Mouse (Mus musculus) gastrocnemius, postnatal 36 days (tissue): ENCODE results near the gene Tex26. TPM values are rescaled to one million over a fixed set of nuclear protein-coding genes. Genes with fewer than 3 reads are reported as not detected.

ENCODE experiments used
- total RNA-seq, 2 experiments: library from RNA; stranded (reverse); gene quantifications; 2 replicates each; pipeline ENCODE4 v1.2.3; 2021

Gene Tex26
- total RNA-seq, 2 experiments from 2014 or later, result not detected

Other genes with a start within 250 kb of the Tex26 start
- 1 to 10 TPM; 5.0 to 6.5 TPM for gene Alox5ap, start 174.9 kb upstream of the Tex26 start, total RNA-seq
- 10 to 100 TPM; 14.9 to 15.1 TPM for gene Medag, start 27.9 kb upstream of the Tex26 start, total RNA-seq
- gene Wdr95, start 89.0 kb downstream of the Tex26 start, total RNA-seq, result under 1 TPM in 1 of 2 experiments, not detected in 1; 0.30 TPM
- 10 to 100 TPM; 47.0 to 70.4 TPM for gene Hsph1, start 196.7 kb downstream of the Tex26 start, total RNA-seq
- gene B3glct, start 238.6 kb downstream of the Tex26 start, total RNA-seq, result 1 to 10 TPM; 3.6 to 4.4 TPM